Mouse (Mus musculus): Measurements from ENCODE around the gene Xlr3b. TPM values are rescaled to one million over a fixed set of nuclear protein-coding genes. Genes with fewer than 3 reads are reported as not detected.
"Not testable (repeated sequence)": the region's sequence is repeated elsewhere in the genome, so short reads cannot be mapped to it uniquely, and the experiment has no call there.

The Xlr3b gene
- 10 to 100 TPM in 1 of 2 experiments, 1 to 10 TPM in 1; 5.5 to 15.4 TPM for total RNA-seq (2021)
- long read RNA-seq, experiment 1, partial matches to known transcripts, result 0 of 14 reads
- long read RNA-seq, experiment 1, other reads (novel, unspliced or antisense), result 10 of 14 reads
- long read RNA-seq, experiment 2, partial matches to known transcripts, result 1 of 10 reads
- long read RNA-seq, experiment 2, other reads (novel, unspliced or antisense), result 6 of 10 reads

GRCm38 (mm10) chrX:73191934-73192333 lies at the start of gene Xlr3b:
Gene Xlr3b (plus strand): TSS chrX:73192207.
- not testable (repeated sequence) for DNase-seq (ENCODE audit: low spot score in 2 of 2)

- DNase-seq (ENCODE audit: low spot score in 2 of 2), result not testable (repeated sequence)
Observed at GRCm38 (mm10) chrX:73143218-73143618, 48.8 kb upstream of the Xlr3b start.

- DNase-seq (ENCODE audit: low spot score in 2 of 2), result not testable (repeated sequence)
Observed at GRCm38 (mm10) chrX:73148496-73148895, 43.5 kb upstream of the Xlr3b start, which contains the start of gene Xlr5b. Gene Xlr5b (plus strand): TSS chrX:73148796.

GRCm38 (mm10) chrX:73149350-73149749 lies 42.7 kb upstream of the Xlr3b start, which contains the start of gene DXBay18:
Gene DXBay18 (minus strand): TSS chrX:73149450.
- not testable (repeated sequence) for DNase-seq (ENCODE audit: low spot score in 2 of 2)

- DNase-seq (ENCODE audit: low spot score in 2 of 2), result not testable (repeated sequence)
Observed at GRCm38 (mm10) chrX:73176889-73177288, 15.1 kb upstream of the Xlr3b start, which contains the start of gene Spin2d. Gene Spin2d (minus strand): TSS chrX:73176989.

GRCm38 (mm10) chrX:73213819-73214564 lies 22.0 kb downstream of the Xlr3b start, which contains the start of gene Xlr4b:
Gene Xlr4b (plus strand): TSS chrX:73214333.
- DNase-seq (ENCODE audit: low spot score in 2 of 2), result not testable (repeated sequence)

GRCm38 (mm10) chrX:73225365-73225764 lies 33.4 kb downstream of the Xlr3b start:
- no peak for DNase-seq (ENCODE audit: low spot score in 2 of 2)

GRCm38 (mm10) chrX:73227914-73228605 lies 36.1 kb downstream of the Xlr3b start, which contains the start of gene F8a:
Gene F8a (plus strand): TSS chrX:73228291.
- DNase-seq (ENCODE audit: low spot score in 2 of 2), result peak; percentile 69 to 73

GRCm38 (mm10) chrX:73228606-73229214 lies 36.7 kb downstream of the Xlr3b start:
- no peak for DNase-seq (ENCODE audit: low spot score in 2 of 2)

- DNase-seq (ENCODE audit: low spot score in 2 of 2), result no peak
Observed at GRCm38 (mm10) chrX:73229288-73229687, 37.3 kb downstream of the Xlr3b start.

GRCm38 (mm10) chrX:73242821-73243325 lies 50.9 kb downstream of the Xlr3b start, which contains the start of gene Xlr4c:
Gene Xlr4c (minus strand): TSS chrX:73243130.
- not testable (repeated sequence) for DNase-seq (ENCODE audit: low spot score in 2 of 2)

Other genes with a start within 250 kb of the Xlr3b start
- 1 to 10 TPM; 2.5 to 2.9 TPM for gene Zfp185, start 204.9 kb upstream of the Xlr3b start, total RNA-seq (2021)
- gene Pnma5, start 155.1 kb upstream of the Xlr3b start, total RNA-seq (2021), result under 1 TPM; 0.16 to 0.17 TPM
- under 1 TPM; 0.19 to 0.20 TPM for gene Pnma3, start 127.4 kb upstream of the Xlr3b start, total RNA-seq (2021)
- gene Xlr4a, start 109.7 kb upstream of the Xlr3b start, total RNA-seq (2021), result not detected
- gene Xlr3a, start 95.1 kb upstream of the Xlr3b start, total RNA-seq (2021), result 1 to 10 TPM in 1 of 2 experiments, under 1 TPM in 1; 0.76 to 1.6 TPM
- gene Gm14685, start 75.2 kb upstream of the Xlr3b start, total RNA-seq (2021), result not detected
- gene Xlr5b, start 43.4 kb upstream of the Xlr3b start, total RNA-seq (2021), result not detected
- gene DXBay18, start 42.8 kb upstream of the Xlr3b start, total RNA-seq (2021), result not detected
- gene Spin2d, start 15.2 kb upstream of the Xlr3b start, total RNA-seq (2021), result not detected
- 1 to 10 TPM; 1.3 to 2.0 TPM for gene Xlr4b, start 22.1 kb downstream of the Xlr3b start, total RNA-seq (2021)
- 1 to 10 TPM; 6.7 to 9.8 TPM for gene F8a, start 36.1 kb downstream of the Xlr3b start, total RNA-seq (2021)
- 1 to 10 TPM in 1 of 2 experiments, under 1 TPM in 1; 0.23 to 1.8 TPM for gene Xlr4c, start 50.9 kb downstream of the Xlr3b start, total RNA-seq (2021)
- not detected for gene Xlr3c, start 73.2 kb downstream of the Xlr3b start, total RNA-seq (2021)
- gene Xlr5a, start 100.8 kb downstream of the Xlr3b start, total RNA-seq (2021), result under 1 TPM in 1 of 2 experiments, not detected in 1; 0.53 TPM
- gene Xlr5c, start 100.8 kb downstream of the Xlr3b start, total RNA-seq (2021), result not detected
- not detected for gene Gm45015, start 144.6 kb downstream of the Xlr3b start, total RNA-seq (2021)
- gene Zfp275, start 150.4 kb downstream of the Xlr3b start, total RNA-seq (2021), result 10 to 100 TPM; 16.0 to 17.7 TPM
- gene Gm18336, start 206.5 kb downstream of the Xlr3b start, total RNA-seq (2021), result not detected
- gene Zfp92, start 218.9 kb downstream of the Xlr3b start, total RNA-seq (2021), result under 1 TPM; 0.46 to 0.51 TPM
- gene Trex2, start 243.1 kb downstream of the Xlr3b start, total RNA-seq (2021), result not detected